Mouse (Mus musculus) olfactory bulb, adult 2 months (tissue): Measurements from ENCODE around the gene Spag16.

Source experiments
- CTCF ChIP-seq: fragments of 200-500 bp; IDR thresholded peaks from 2 replicates; pipeline ENCODE4 v1.5.1; 2012; ENCODE audit warnings: low read depth, mild to moderate bottlenecking, low read length, moderate library complexity; ENCODE audit not compliant: insufficient read depth
- POLR2A ChIP-seq: fragments of 200-500 bp; IDR thresholded peaks from 2 replicates; pipeline ENCODE4 v1.6.1; 2012; ENCODE audit warnings: mild to moderate bottlenecking, low read depth, low read length, moderate library complexity; ENCODE audit not compliant: insufficient read depth

GRCm38 (mm10) chr1:69787379-69787778, 39.4 kb upstream of the Spag16 start:
- no peak for TF ChIP-seq CTCF
- no peak for TF ChIP-seq POLR2A
